Mouse (Mus musculus): ENCODE data around the gene Ttc25. TPM values are rescaled to one million over a fixed set of nuclear protein-coding genes. Genes with fewer than 3 reads are reported as not detected.

Ttc25 gene
- polyA plus RNA-seq, 1 experiment from 2014 or later = 0.72 TPM

- ATAC-seq (replicated peaks; ENCODE audit: low FRiP score, low read depth) (no peak), DNase-seq (ENCODE audit: low spot score) (no peak)
- Histone ChIP-seq H3K9ac (ENCODE audit: low read depth, low read length) (no peak overlapping the region), H3K27me3 (ENCODE audit: insufficient read depth, low read length) (no peaks in the 10 kb centered on the region), H3K9me3 (replicated peaks; ENCODE audit: low read length) (no peaks in the 10 kb centered on the region), H3K36me3 (ENCODE audit: insufficient read depth, low read length) (no peaks in the 10 kb centered on the region), H3K27ac (no peak overlapping the region), H3K4me3 (replicated peaks; ENCODE audit: low read depth, low read length) (no peak overlapping the region), H3K4me2 (ENCODE audit: low read length) (no peak overlapping the region), H3K4me1 (replicated peaks; ENCODE audit: insufficient read depth, low read length) (no peaks in the 10 kb centered on the region)
- WGBS = 87% methylated on average over 6 of the region's 6 CpGs
- TF ChIP-seq CTCF (IDR thresholded peaks at IDR 0.05; ENCODE audit: low read depth) = no peak
Measured at GRCm38 (mm10) chr11:100564703-100565102, 19.3 kb downstream of the Ttc25 start.

GRCm38 (mm10) chr11:100567229-100567628, 21.8 kb downstream of the Ttc25 start:
- H3K27me3 ChIP-seq (ENCODE audit: insufficient read depth, low read length) = no peaks in the 10 kb centered on the region; the same call in 1 of the 2 replicates
- H3K27ac ChIP-seq = no peak overlapping the region
- H3K9ac ChIP-seq (ENCODE audit: low read depth, low read length) = no peak overlapping the region
- 68% methylated on average over 5 of the region's 5 CpGs for WGBS
- DNase-seq (ENCODE audit: low spot score) (no peak), ATAC-seq (replicated peaks; ENCODE audit: low FRiP score, low read depth) (no peak)
- no peak for TF ChIP-seq CTCF (IDR thresholded peaks at IDR 0.05; ENCODE audit: low read depth)
- no peaks in the 10 kb centered on the region for H3K9me3 ChIP-seq (replicated peaks; ENCODE audit: low read length)
- no peaks in the 10 kb centered on the region for H3K36me3 ChIP-seq (ENCODE audit: insufficient read depth, low read length)
- H3K4me1 ChIP-seq (replicated peaks; ENCODE audit: insufficient read depth, low read length) = 0 out of 2 replicates have a peak, but pooled peaks cover 7% of the 10 kb centered on the region
- no peak overlapping the region for H3K4me2 ChIP-seq (ENCODE audit: low read length)
- no peak overlapping the region for H3K4me3 ChIP-seq (replicated peaks; ENCODE audit: low read depth, low read length)

- 0 out of 2 replicates have a peak, but pooled peaks cover 7% of the 10 kb centered on the region for H3K4me1 ChIP-seq (replicated peaks; ENCODE audit: insufficient read depth, low read length)
- no peak overlapping the region for H3K4me3 ChIP-seq (replicated peaks; ENCODE audit: low read depth, low read length)
- no peak overlapping the region for H3K27ac ChIP-seq
- 23% methylated on average over 9 of the region's 9 CpGs for WGBS
- no peak overlapping the region for H3K9ac ChIP-seq (ENCODE audit: low read depth, low read length)
- TF ChIP-seq CTCF (IDR thresholded peaks at IDR 0.05; ENCODE audit: low read depth) = no peak
- ATAC-seq (replicated peaks; ENCODE audit: low FRiP score, low read depth) (peak; percentile 71), DNase-seq (ENCODE audit: low spot score) (peak; percentile 28)
- H3K4me2 ChIP-seq (ENCODE audit: low read length) = no peak overlapping the region
- H3K36me3 ChIP-seq (ENCODE audit: insufficient read depth, low read length) = no peaks in the 10 kb centered on the region
- no peaks in the 10 kb centered on the region; the same call in 1 of the 2 replicates for H3K27me3 ChIP-seq (ENCODE audit: insufficient read depth, low read length)
- no peaks in the 10 kb centered on the region for H3K9me3 ChIP-seq (replicated peaks; ENCODE audit: low read length)
Measured at GRCm38 (mm10) chr11:100567815-100568245, 22.4 kb downstream of the Ttc25 start.

- 79% methylated on average over 8 of the region's 8 CpGs for WGBS
- no peak for DNase-seq (ENCODE audit: low spot score)
- no peak overlapping the region for H3K4me2 ChIP-seq (ENCODE audit: low read length)
- H3K4me1 ChIP-seq (replicated peaks; ENCODE audit: insufficient read depth, low read length) = 0 out of 2 replicates have a peak, but pooled peaks cover 7% of the 10 kb centered on the region
- TF ChIP-seq CTCF (IDR thresholded peaks at IDR 0.05; ENCODE audit: low read depth) = no peak
- H3K9ac ChIP-seq (ENCODE audit: low read depth, low read length) = no peak overlapping the region
- no peaks in the 10 kb centered on the region for H3K9me3 ChIP-seq (replicated peaks; ENCODE audit: low read length)
- no peak overlapping the region for H3K4me3 ChIP-seq (replicated peaks; ENCODE audit: low read depth, low read length)
- no peak overlapping the region for H3K27ac ChIP-seq
- H3K27me3 ChIP-seq (ENCODE audit: insufficient read depth, low read length) = no peaks in the 10 kb centered on the region; the same call in 1 of the 2 replicates
- no peaks in the 10 kb centered on the region for H3K36me3 ChIP-seq (ENCODE audit: insufficient read depth, low read length)
- no peak for ATAC-seq (replicated peaks; ENCODE audit: low FRiP score, low read depth)
Measured at GRCm38 (mm10) chr11:100568692-100569091, 23.3 kb downstream of the Ttc25 start.

- DNase-seq (ENCODE audit: low spot score) (no peak), ATAC-seq (replicated peaks; ENCODE audit: low FRiP score, low read depth) (no peak)
- no peak overlapping the region for H3K4me2 ChIP-seq (ENCODE audit: low read length)
- 0 out of 2 replicates have a peak, but pooled peaks cover 7% of the 10 kb centered on the region for H3K4me1 ChIP-seq (replicated peaks; ENCODE audit: insufficient read depth, low read length)
- no peaks in the 10 kb centered on the region for H3K9me3 ChIP-seq (replicated peaks; ENCODE audit: low read length)
- 58% methylated on average over 9 of the region's 9 CpGs for WGBS
- H3K36me3 ChIP-seq (ENCODE audit: insufficient read depth, low read length) = no peaks in the 10 kb centered on the region
- H3K27me3 ChIP-seq (ENCODE audit: insufficient read depth, low read length) = no peaks in the 10 kb centered on the region; the same call in 1 of the 2 replicates
- TF ChIP-seq CTCF (IDR thresholded peaks at IDR 0.05; ENCODE audit: low read depth) = no peak
- H3K9ac ChIP-seq (ENCODE audit: low read depth, low read length) = no peak overlapping the region
- H3K27ac ChIP-seq = no peak overlapping the region
- H3K4me3 ChIP-seq (replicated peaks; ENCODE audit: low read depth, low read length) = no peak overlapping the region
Measured at GRCm38 (mm10) chr11:100569789-100570188, 24.4 kb downstream of the Ttc25 start.

GRCm38 (mm10) chr11:100570430-100571201, 25.2 kb downstream of the Ttc25 start:
- Histone ChIP-seq H3K4me1 (replicated peaks; ENCODE audit: insufficient read depth, low read length) (0 out of 2 replicates have a peak, but pooled peaks cover 7% of the 10 kb centered on the region), H3K27me3 (ENCODE audit: insufficient read depth, low read length) (no peaks in the 10 kb centered on the region; the same call in 1 of the 2 replicates), H3K4me3 (replicated peaks; ENCODE audit: low read depth, low read length) (peak overlapping the region; percentile 13; the same call in 1 of the 2 replicates), H3K9me3 (replicated peaks; ENCODE audit: low read length) (no peaks in the 10 kb centered on the region), H3K9ac (ENCODE audit: low read depth, low read length) (no peak overlapping the region), H3K36me3 (ENCODE audit: insufficient read depth, low read length) (no peaks in the 10 kb centered on the region), H3K27ac (no peak overlapping the region), H3K4me2 (ENCODE audit: low read length) (peak overlapping the region; percentile 43)
- 11% methylated on average over 8 of the region's 8 CpGs for WGBS
- ATAC-seq (replicated peaks; ENCODE audit: low FRiP score, low read depth) = no peak
- peak; percentile 93 for DNase-seq (ENCODE audit: low spot score)
- TF ChIP-seq CTCF (IDR thresholded peaks at IDR 0.05; ENCODE audit: low read depth) = peak; percentile 94
